In the genomic region with DNA sequence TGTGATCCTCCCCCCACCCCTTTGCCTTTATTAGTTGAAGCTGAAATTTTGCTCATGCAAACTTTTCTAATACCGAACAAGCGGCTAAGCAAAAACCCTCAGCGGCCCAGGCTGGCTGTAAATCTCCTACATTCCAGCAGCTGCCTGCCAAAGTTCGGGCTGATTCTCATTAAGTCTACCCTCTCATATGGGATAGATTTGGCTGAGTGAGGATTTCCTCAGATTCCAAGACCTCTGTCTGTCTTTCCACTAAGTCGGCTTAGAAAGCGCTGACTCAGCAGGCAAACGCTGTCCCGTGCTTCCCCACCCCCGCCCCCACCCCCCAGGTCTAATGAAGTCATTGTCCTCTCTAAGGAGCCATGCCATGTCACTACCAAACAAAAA, we compare ENCODE assay signal across 8 mouse cellular contexts. TPM values are rescaled to one million over a fixed set of nuclear protein-coding genes. Genes with fewer than 3 reads are reported as not detected.
DNase-seq lines count a peak whose midpoint lies in the region; ATAC-seq lines count a peak whose summit lies in the region.

No protein-coding gene starts in this region.

- H3K9me3 ChIP-seq in embryonic facial prominence, embryonic 12.5 days, result no peaks in the 10 kb centered on the region
- no peaks in the 10 kb centered on the region for H3K9me3 ChIP-seq in hindbrain, embryonic 16.5 days (ENCODE audit: control insufficient read depth, low read length)

- peak overlapping the region; percentile 33 for H3K4me2 ChIP-seq in embryonic facial prominence, embryonic 12.5 days (replicated peaks)
- no peak overlapping the region for H3K4me2 ChIP-seq in hindbrain, embryonic 16.5 days (ENCODE audit: low read length)

- H3K27ac ChIP-seq in embryonic facial prominence, embryonic 12.5 days, result peak overlapping the region; percentile 76
- H3K27ac ChIP-seq in hindbrain, embryonic 16.5 days (ENCODE audit: low read depth, low read length), result no peak overlapping the region

- H3K4me3 ChIP-seq in embryonic facial prominence, embryonic 12.5 days, result no peak overlapping the region
- H3K4me3 ChIP-seq in hindbrain, embryonic 16.5 days (ENCODE audit: low read length), result no peak overlapping the region

- H3K9ac ChIP-seq in embryonic facial prominence, embryonic 12.5 days, result no peak overlapping the region
- no peak overlapping the region for H3K9ac ChIP-seq in hindbrain, embryonic 16.5 days (ENCODE audit: low read depth, low read length)

- no peaks in the 10 kb centered on the region for H3K36me3 ChIP-seq in embryonic facial prominence, embryonic 12.5 days
- H3K36me3 ChIP-seq in hindbrain, embryonic 16.5 days (ENCODE audit: control insufficient read depth, insufficient read depth, low read length), result no peaks in the 10 kb centered on the region

- ATAC-seq in embryonic facial prominence, embryonic 12.5 days (ENCODE audit: insufficient number of reproducible peaks, insufficient read depth, low FRiP score, low TSS enrichment), result peak; percentile 28; the same call in 1 of the 2 replicates
- peak; percentile 57 for ATAC-seq in hindbrain, embryonic 16.5 days
- ATAC-seq in megakaryocyte progenitor cell, adult 5-6 weeks (replicated peaks; ENCODE audit: poor library complexity), result no peak

- WGBS in embryonic facial prominence, embryonic 12.5 days, result 8% methylated on average over 9 of the region's 9 CpGs
- WGBS in hindbrain, embryonic 16.5 days, result 15% methylated on average over 9 of the region's 9 CpGs

- peak; percentile 32 for DNase-seq in lung, postnatal 10 days
- no peak for DNase-seq in lung, adult 18-20 months
- peak; percentile 83 for DNase-seq in mesoderm, embryonic 11.5 days (ENCODE audit: low read depth, low spot score)
- no peak for DNase-seq in right cerebral cortex, postnatal 10 days (ENCODE audit: low spot score in 2 of 2)
- DNase-seq in left cerebral cortex, adult 11 months (ENCODE audit: low spot score), result no peak

- peaks cover 15% of the 10 kb centered on the region for H3K4me1 ChIP-seq in embryonic facial prominence, embryonic 12.5 days
- no peaks in the 10 kb centered on the region for H3K4me1 ChIP-seq in hindbrain, embryonic 16.5 days (ENCODE audit: control insufficient read depth, insufficient read depth, low read depth, low read length)

- H3K27me3 ChIP-seq in embryonic facial prominence, embryonic 12.5 days, result no peaks in the 10 kb centered on the region
- no peaks in the 10 kb centered on the region for H3K27me3 ChIP-seq in hindbrain, embryonic 16.5 days (replicated peaks; ENCODE audit: control insufficient read depth, insufficient read depth, low read length)

RNA-seq across cellular contexts. Expression of a gene that starts 55.2 kb away (rescaled TPM):
- polyA plus RNA-seq in embryonic facial prominence, embryonic 12.5 days (2016; fragmentation: Nextera tagmentation; extraction: Ambion mirVana), result 32.8 and 41.7 TPM in 2 replicates
- polyA plus RNA-seq in hindbrain, embryonic 16.5 days (2015; fragmentation: Nextera tagmentation; extraction: Ambion mirVana), result 43.5 and 44.4 TPM in 2 replicates
- 5.4 and 11.5 TPM in 2 replicates for total RNA-seq in megakaryocyte progenitor cell, adult 5-6 weeks (2015)
- 8.9 and 28.0 TPM in 2 replicates for total RNA-seq in megakaryocyte progenitor cell, adult 5-6 weeks (2017)

Comparison
In these comparisons a context has a peak if more than half of its experiments do, and no peak if none do; other contexts are left out.
1. DNase-seq: peak in lung, postnatal 10 days (single experiment) and mesoderm, embryonic 11.5 days (single experiment); none in lung, adult 18-20 months (0 of 2), right cerebral cortex, postnatal 10 days (0 of 2) and left cerebral cortex, adult 11 months (single experiment).